Mouse (Mus musculus) kidney, adult 2 months (tissue): ENCODE results near the gene Tmed2. TPM values are rescaled to one million over a fixed set of nuclear protein-coding genes. Genes with fewer than 3 reads are reported as not detected.
A peak's percentile ranks its signal among the peaks of the same experiment; 100 is the strongest.

ENCODE experiments used
- DNase-seq: peaks from one replicate; pipeline ENCODE4 v3.0.0; 2021
- H3K27ac ChIP-seq: fragments of 200-500 bp; 2 replicates; pipeline ENCODE4 v1.5.1; 2012; ENCODE audit warnings: low read depth, low read length, control low read depth, inconsistent platforms; ENCODE audit not compliant: insufficient read depth
- H3K27me3 ChIP-seq: fragments of 200-500 bp; replicated peaks from 2 replicates; pipeline ENCODE4 v1.6.1; 2012; ENCODE audit warnings: mild to moderate bottlenecking, moderate library complexity, low read length, inconsistent platforms; ENCODE audit not compliant: control insufficient read depth, insufficient read depth
- H3K36me3 ChIP-seq: fragments of 200-500 bp; 2 replicates; pipeline ENCODE4 v1.6.1; 2012; ENCODE audit warnings: mild to moderate bottlenecking, moderate library complexity, low read length, inconsistent platforms; ENCODE audit not compliant: control insufficient read depth, insufficient read depth
- H3K4me1 ChIP-seq: fragments of 200-500 bp; 2 replicates; pipeline ENCODE4 v1.6.1; 2011; ENCODE audit warnings: low read length; ENCODE audit not compliant: control insufficient read depth, insufficient read depth
- H3K4me3 ChIP-seq: fragments of 200-500 bp; 2 replicates; pipeline ENCODE4 v1.5.1; 2011; ENCODE audit warnings: mild to moderate bottlenecking, low read depth, low read length, control low read depth; ENCODE audit not compliant: insufficient read depth
- CTCF ChIP-seq: fragments of 200-500 bp; conservative IDR thresholded peaks from 2 replicates; pipeline ENCODE4 v1.5.1; 2011; ENCODE audit warnings: low read depth, mild to moderate bottlenecking, control low read depth, low read length, moderate library complexity, mixed read lengths; ENCODE audit not compliant: insufficient read depth, insufficient read length
- POLR2A ChIP-seq: fragments of 200-500 bp; IDR thresholded peaks from one replicate; pipeline ENCODE4 v1.6.1; 2011; ENCODE audit warnings: low read depth, low read length, control low read depth
- WGBS: fragments of 180-500 bp; shearing (Covaris S2); methylation state at CpG from one replicate; pipeline ENCODE4 v1.1.7; 2018; 5-methylcytosine and 5-hydroxymethylcytosine counted together
- polyA plus RNA-seq: library from polyadenylated mRNA; depleted of rRNA; stranded (reverse); fragments of >200 nt; gene quantifications from 2 replicates; pipeline ENCODE4 v1.2.3, GENCODE M21; 2012; rRNA removed

The Tmed2 gene
- 97.9 and 128 TPM in 2 replicates for polyA plus RNA-seq

DNA sequence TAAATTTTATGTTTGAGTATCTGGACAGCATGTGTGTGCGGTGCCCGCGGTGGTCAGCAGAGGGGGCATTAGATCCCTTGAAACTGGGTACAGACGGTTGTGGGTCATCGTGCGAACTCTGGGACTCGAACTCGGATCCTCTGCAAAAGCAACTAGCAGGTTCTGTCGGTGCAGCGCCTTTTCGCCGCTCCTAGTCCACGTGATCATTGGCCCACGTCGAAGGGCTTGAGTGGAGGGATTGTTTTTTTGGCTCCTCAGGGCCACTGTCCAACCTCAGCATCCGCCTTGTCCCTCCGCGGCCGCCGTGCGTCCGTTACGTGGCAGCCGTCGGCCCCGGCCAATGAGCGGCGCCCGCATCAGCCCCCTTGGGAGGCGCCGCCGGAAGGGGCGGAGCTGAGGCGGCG, at the start of gene Tmed2:
Gene Tmed2 (plus strand): TSS at position 313 of the 404 bp plus-strand sequence.
- Histone ChIP-seq H3K4me1 (peaks cover 5% of the 10 kb centered on the region; the same call in 1 of the 2 replicates), H3K4me3 (peak within 1 kb of the TSS; percentile 66), H3K27me3 (no peaks in the 10 kb centered on the region), H3K27ac (peak within 1 kb of the TSS; percentile 47), H3K36me3 (peaks cover 2% of the 10 kb centered on the region; the same call in 1 of the 2 replicates)
- WGBS, result under 1% methylated on average over 35 of the region's 35 CpGs
- no peak for TF ChIP-seq POLR2A
- TF ChIP-seq CTCF, result no peak
- DNase-seq, result peak; percentile 98

DNA sequence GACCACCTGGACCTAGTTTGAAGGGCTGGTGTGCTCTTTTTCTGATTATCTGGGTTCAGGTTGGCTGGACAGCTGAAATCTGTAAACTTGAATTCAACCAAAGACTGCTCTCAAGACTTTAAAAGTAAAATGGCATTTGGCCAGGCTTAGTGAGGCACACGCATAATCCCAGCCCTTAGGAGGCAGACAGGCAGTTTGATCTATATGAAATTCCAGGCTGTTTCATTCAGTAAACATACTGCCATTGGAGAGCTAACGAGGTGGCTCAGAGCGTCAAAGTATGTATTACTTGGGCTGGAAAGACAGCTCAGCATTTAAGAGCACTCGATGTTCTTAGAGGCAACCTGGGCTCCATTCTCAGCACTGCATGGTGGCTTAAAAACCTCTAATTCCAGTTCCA, 48.8 kb upstream of the Tmed2 start:
- no peaks in the 10 kb centered on the region for H3K4me1 ChIP-seq
- no peak overlapping the region for H3K27ac ChIP-seq
- H3K4me3 ChIP-seq, result no peak overlapping the region
- 75% methylated on average over 4 of the region's 4 CpGs for WGBS
- no peak for TF ChIP-seq CTCF
- TF ChIP-seq POLR2A, result no peak
- no peaks in the 10 kb centered on the region for H3K27me3 ChIP-seq
- H3K36me3 ChIP-seq, result no peaks in the 10 kb centered on the region
- no peak for DNase-seq

DNA sequence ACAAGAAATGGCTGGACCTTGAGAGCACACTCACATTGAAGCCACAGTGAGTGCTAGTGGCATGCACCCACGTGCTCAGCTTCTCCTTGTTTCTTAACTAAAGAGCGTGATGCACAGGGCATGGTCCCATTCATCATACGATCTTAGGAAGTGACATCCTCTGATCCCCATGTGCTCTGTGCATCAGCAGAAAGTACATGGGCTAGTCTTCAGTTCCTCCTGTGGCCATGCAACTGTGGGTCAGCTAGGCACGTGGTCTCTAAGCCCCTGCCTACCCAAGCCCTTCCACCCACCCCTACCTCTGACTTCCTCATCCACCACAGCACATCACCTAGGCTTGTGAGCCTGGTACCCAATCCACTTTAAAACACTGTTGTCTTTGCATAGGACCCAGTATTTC, 47.9 kb upstream of the Tmed2 start:
- DNase-seq, result no peak
- no peak overlapping the region for H3K4me3 ChIP-seq
- no peak overlapping the region for H3K27ac ChIP-seq
- no peaks in the 10 kb centered on the region for H3K4me1 ChIP-seq
- TF ChIP-seq CTCF, result no peak
- no peak for TF ChIP-seq POLR2A
- 86% methylated on average over 4 of the region's 4 CpGs for WGBS
- H3K27me3 ChIP-seq, result no peaks in the 10 kb centered on the region
- no peaks in the 10 kb centered on the region for H3K36me3 ChIP-seq

DNA sequence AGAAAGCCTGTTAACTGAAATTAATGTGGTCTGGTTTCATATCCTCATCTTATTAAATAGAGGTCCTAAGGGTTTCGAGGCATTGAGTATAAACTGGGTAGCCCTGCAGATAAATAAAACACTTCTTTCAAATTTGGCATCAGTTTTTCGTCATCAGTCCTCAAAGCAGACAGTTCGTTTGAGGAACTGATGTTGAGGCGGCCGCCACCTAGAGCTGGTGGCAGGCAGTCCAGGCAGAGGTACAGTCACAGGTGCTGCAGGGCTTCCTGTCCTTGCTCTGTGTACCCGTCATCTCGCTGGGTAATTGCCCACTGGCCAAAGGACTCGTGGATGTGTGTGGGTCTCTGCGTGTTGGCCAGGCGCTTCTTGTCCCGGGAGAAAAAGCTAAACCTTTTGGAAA, 47.0 kb upstream of the Tmed2 start:
- Histone ChIP-seq H3K4me1 (no peaks in the 10 kb centered on the region), H3K4me3 (no peak overlapping the region), H3K36me3 (no peaks in the 10 kb centered on the region), H3K27me3 (no peaks in the 10 kb centered on the region), H3K27ac (no peak overlapping the region)
- 84% methylated on average over 11 of the region's 11 CpGs for WGBS
- TF ChIP-seq POLR2A, result no peak
- TF ChIP-seq CTCF, result no peak
- no peak for DNase-seq

DNA sequence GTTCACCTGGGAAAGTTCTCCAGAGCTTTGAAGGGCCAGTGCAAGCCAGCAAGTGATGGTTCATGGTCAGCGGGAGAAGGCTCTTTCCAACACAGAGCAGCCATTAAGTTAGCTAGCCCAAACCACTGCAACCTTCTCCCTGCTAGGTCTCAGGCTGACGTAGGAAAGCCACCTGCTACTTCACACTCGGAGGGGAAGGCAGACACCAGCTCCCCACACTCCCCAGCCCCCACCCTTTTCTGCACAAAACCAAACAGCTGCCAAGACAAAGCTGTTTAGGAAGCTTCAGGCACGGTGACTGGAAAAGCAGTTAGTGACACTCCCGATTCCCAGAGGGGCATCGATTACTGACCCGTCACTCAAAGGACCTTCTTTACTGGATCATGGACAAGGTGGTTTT, 44.9 kb upstream of the Tmed2 start:
- H3K27ac ChIP-seq, result no peak overlapping the region

DNA sequence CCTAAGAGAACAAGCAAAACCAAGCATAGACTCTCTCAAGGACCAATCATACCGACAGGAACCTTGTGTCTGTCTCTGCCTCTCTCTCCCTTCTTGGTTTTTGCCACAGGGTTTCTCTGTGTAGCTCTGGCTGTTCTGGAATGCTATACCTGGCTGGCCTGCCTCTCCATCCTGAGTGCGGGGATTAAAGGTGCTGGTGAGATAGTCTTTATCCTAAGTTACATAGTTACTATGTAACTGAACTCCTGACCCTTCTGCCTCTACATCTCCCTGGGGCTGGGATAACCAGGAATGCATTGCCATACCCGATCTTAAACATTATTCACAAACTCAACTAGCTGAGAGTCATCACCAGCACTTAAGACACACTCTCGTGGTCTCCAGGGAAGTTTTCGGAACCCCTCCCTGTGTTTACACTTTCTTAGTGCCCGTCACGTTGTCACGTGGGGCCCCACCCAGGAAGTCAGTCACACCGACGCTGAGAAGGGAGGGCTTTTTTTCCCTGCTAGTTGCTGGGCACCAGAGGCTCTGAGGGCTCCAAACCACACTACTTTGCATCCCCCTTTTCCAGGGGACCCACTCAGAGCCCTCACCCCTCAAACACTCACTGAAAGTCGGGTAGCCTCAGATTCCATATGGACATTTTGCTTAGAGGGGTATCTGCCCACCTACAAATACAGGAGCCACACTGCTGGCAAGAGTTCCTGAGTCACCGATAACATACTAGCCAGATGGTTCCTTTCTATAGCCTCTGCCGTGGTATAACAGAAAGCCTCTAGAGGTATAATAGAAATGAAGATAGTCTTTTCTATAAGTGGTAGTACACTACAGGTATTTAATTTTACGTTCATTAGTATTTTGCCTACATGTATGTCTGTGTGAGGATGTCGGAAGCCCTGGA, 43.6 kb upstream of the Tmed2 start:
- H3K27ac ChIP-seq, result no peak overlapping the region
- DNase-seq, result no peak
- WGBS, result 56% methylated on average over 15 of the region's 15 CpGs
- no peaks in the 10 kb centered on the region for H3K36me3 ChIP-seq
- no peaks in the 10 kb centered on the region for H3K4me1 ChIP-seq
- no peaks in the 10 kb centered on the region for H3K27me3 ChIP-seq
- H3K4me3 ChIP-seq, result no peak overlapping the region
- TF ChIP-seq CTCF, result no peak
- no peak for TF ChIP-seq POLR2A

More for the DNA sequence above, 44.9 kb upstream of the Tmed2 start:
- no peak overlapping the region for H3K4me3 ChIP-seq
- 64% methylated on average over 7 of the region's 7 CpGs for WGBS
- no peaks in the 10 kb centered on the region for H3K4me1 ChIP-seq
- no peak for DNase-seq
- H3K27me3 ChIP-seq, result no peaks in the 10 kb centered on the region
- TF ChIP-seq CTCF, result no peak
- TF ChIP-seq POLR2A, result no peak
- no peaks in the 10 kb centered on the region for H3K36me3 ChIP-seq

DNA sequence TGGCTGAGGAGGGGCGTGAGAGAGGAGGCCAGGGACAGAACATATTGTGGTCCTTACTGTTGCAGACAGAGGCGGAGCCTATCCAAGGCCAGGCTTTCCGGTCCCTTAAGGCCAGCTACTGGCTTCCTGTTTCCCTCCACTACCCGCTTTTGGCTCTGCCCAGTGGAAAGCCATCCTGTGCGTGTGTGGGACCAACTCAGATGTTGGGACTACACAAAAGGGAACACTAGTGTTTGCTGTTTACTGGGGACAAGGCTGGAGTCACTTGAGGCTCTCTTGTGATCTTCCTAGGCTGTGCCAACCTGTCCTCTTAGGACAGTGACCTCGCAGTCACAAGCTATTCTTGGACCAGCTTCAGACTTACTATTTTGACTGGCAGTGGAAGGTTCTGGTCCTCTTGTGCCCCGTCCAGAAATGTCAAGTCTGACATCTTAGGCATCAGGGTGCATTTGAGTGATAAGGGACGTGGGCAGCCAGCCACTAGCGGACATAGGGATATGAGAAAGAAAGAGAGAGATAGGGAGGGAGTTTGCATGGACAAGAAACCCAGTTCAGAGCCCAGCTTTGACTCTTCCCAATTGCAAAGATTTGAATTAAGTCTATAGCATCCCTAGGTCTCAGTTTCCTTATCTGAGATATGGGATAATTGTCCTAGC, 42.1 kb upstream of the Tmed2 start:
- Histone ChIP-seq H3K4me3 (no peak overlapping the region), H3K27me3 (no peaks in the 10 kb centered on the region), H3K27ac (peak overlapping the region; percentile 70), H3K4me1 (no peaks in the 10 kb centered on the region), H3K36me3 (no peaks in the 10 kb centered on the region)
- WGBS, result 59% methylated on average over 9 of the region's 9 CpGs
- DNase-seq, result peak; percentile 67
- no peak for TF ChIP-seq POLR2A
- no peak for TF ChIP-seq CTCF
